Mouse (Mus musculus) right cerebral cortex, adult 18-20 months (tissue): ENCODE results near the gene Camkk2.

Experiments
- DNase-seq: peaks from one replicate; pipeline ENCODE4 v3.0.0; 2022; ENCODE audit warnings: mixed read lengths

The Camkk2 gene

DNA sequence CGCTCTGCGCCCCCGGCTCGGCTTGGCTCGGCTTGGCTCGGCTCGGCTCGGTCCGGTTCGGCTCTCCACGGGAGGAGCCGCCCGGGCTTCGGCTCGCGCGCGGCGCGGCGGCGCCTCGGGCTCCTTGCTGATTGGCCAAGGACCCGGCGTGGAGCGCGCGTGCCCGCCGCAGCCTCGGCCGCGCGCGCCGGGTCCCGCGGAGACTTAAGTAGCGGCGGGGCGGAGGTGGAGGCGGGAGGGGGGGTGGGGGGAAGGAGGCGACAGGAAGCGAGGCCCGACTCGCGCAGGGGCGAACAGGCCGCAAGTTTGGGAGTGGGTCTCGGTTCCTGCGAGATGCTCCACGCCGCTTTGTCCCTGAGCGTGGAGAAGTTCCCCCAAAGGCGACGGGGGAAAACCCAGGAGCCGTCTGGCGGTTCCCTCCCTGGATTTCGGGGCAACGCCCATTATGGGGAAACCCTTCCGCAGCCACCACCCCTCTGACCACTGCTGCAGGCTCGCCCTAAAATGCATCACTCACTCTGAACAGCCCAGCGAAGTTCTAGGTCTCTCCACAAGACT is at the start of gene Camkk2:
Gene Camkk2 (minus strand): TSS at position 133 of the 558 bp plus-strand sequence.
- peak; percentile 90 for DNase-seq

- no peak for DNase-seq
Measured at GRCm38 (mm10) chr5:122825099-122825498, 45.9 kb upstream of the Camkk2 start.

DNA sequence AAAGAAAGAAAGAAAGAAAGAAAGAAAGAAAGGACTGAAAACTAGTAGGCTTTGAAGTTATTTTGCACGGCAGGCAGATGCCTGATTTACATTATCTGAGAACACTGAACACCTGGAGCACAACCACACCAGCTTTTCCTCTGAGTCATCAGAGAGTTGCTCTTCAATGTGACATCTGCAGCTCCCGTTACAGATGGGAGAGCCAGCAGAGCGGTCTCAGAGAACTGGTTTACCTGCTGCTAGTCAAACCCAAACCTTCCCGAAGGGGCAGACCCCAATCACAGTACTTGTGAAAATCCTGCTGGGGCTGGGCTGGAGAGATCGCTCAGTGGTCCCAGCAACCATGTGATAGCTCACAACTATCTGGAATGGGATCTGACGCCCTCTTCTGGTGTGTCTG is 45.2 kb upstream of the Camkk2 start:
- DNase-seq = peak; percentile 11

GRCm38 (mm10) chr5:122823976-122824375 is 44.8 kb upstream of the Camkk2 start:
- DNase-seq = no peak

GRCm38 (mm10) chr5:122822441-122822840 is 43.2 kb upstream of the Camkk2 start:
- no peak for DNase-seq

- no peak for DNase-seq
Measured at GRCm38 (mm10) chr5:122821524-122821885, 42.3 kb upstream of the Camkk2 start.

DNA sequence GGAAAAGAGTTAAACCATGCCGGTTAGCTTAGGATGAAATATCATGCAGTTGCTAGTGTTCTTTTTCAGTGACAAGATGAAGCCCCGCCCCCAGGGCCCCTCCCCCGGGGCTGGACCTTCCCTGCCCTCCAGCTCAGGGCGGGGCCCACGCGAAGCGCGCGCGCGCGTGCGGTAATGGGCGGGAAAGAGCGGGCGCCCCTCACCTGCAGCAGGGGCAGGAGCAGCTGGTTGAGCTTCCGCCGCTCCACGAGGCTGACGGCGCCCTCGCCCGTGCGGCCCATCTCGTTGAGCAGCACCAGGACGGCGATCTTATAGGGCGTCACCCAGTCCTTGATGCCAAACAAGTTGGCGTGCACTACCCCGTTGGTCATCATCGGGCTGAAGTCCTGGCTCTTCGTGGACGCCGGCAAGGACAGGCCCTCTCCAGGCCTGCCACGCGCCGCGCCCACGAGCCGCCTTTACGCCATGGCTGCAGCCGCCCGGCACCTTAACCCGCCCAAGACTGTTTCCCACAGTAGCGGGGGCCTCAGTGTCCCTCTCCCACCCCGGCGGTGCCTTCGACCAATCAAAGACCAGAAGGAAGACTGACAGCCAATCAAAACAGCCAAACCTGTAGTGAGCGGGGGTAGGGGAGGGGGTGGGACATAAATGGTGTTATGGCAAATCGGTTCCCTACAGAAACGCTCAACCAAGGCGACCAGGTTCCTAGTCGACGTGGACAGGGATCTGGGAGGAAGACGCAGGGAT is 41.7 kb upstream of the Camkk2 start, which contains the start of gene Anapc5:
Gene Anapc5 (minus strand): TSS at position 563 of the 747 bp plus-strand sequence.
- DNase-seq = peak; percentile 93

DNA sequence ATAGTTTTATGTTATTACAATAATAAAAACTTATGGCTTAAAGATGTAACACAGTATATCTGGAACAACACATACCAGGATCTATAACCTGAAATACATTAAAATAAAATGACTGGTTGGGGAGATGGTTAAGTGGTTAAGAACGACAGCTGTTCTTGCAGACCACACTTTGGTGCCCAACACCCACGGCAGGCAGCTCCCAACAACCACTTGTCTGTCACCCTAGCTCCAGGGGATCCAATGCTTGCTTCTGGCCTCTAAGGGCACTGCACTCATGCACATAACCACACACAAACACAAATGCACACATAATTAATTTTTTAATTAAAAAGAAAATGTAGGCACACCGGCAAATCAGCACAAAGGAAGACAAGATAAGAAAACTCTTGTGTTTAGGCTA is 33.5 kb upstream of the Camkk2 start:
- DNase-seq = no peak

DNA sequence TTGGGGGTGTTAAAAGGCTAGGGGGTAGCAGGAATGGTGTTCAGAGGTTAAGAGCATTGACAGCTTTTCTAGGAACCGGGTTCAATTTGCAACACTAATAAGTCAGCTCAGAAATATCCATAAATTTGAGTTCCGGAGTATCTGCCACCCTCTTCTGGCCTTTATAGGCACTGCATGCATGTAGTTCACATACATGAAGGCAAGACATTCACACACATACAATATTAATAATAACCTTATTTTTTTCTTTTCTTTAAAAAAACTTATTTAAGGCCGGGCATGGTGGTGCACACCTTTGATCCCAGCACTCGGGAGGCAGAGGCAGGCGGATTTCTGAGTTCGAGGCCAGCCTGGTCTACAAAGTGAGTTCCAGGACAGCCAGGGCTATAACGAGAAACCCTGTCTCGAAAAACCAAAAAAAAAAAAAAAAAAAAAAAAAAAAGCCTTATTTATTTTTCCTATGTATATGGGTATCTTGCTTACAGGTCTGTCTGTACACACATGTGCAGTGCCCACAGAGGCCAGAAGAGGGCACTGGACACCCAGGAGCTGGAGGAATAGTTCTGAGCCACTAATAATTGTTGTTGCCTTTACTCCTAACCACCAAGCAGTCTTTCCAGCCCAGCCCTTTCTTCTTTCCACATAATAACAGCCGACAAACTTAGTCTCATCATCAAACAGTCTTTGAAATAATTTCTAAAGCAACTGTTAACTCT is 32.3 kb upstream of the Camkk2 start:
- peak; percentile 47 for DNase-seq

DNA sequence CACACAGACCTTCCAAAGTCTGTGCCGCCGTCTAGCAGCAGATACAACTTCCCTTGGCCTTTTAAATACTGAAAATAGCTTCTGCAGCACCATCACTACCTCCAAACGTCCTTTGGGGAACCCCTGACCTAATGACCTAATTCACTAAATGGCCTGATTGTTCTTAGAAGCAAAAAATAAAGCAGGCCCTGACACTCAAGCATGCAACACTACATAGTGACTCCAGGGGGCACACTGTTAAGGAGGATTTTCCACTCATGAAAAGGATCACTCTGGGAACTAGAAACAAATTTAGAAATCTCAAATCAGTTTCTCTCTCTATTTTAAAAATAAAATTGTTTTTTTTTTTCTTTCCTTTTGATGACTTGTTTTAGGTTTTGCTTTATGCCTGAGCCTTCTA is 26.3 kb upstream of the Camkk2 start:
- no peak for DNase-seq

GRCm38 (mm10) chr5:122802706-122803105 is 23.5 kb upstream of the Camkk2 start:
- DNase-seq = no peak

DNA sequence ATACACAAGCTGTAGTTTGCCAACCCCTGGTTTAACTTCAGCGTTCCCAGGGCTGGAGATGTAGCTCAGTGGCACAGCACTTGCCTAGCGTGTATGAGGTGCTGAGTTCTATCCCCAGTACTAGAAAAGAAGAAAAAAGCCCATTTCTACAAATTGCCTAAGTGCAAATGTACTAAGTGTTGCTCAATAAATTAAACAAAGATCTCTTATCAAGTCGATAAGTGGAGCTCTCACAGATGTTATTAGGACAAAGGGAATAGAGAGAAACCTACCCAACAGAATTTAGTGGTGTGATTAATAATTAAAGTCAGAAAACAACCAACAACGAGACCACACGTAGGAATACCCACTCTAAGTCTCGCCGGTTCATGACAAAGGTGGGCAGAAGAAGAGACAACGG is 22.5 kb upstream of the Camkk2 start:
- DNase-seq = no peak

GRCm38 (mm10) chr5:122800345-122801010 is 21.3 kb upstream of the Camkk2 start:
- no peak for DNase-seq

- DNase-seq = no peak
Measured at GRCm38 (mm10) chr5:122799379-122800344, 20.5 kb upstream of the Camkk2 start.

GRCm38 (mm10) chr5:122798557-122799378 is 19.6 kb upstream of the Camkk2 start:
- DNase-seq = peak; percentile 85

GRCm38 (mm10) chr5:122797866-122798265 is 18.7 kb upstream of the Camkk2 start:
- DNase-seq = no peak

- DNase-seq = no peak
Measured at GRCm38 (mm10) chr5:122788696-122789095, 9.5 kb upstream of the Camkk2 start.

GRCm38 (mm10) chr5:122786035-122786819 is 7.0 kb upstream of the Camkk2 start:
- DNase-seq = peak; percentile 60

- peak; percentile 43 for DNase-seq
Measured at GRCm38 (mm10) chr5:122783726-122784406, 4.7 kb upstream of the Camkk2 start.

- DNase-seq = no peak
Measured at GRCm38 (mm10) chr5:122782066-122782465, 2.9 kb upstream of the Camkk2 start.
